Mouse (Mus musculus): ENCODE data around the gene Letm1. TPM values are rescaled to one million over a fixed set of nuclear protein-coding genes. Genes with fewer than 3 reads are reported as not detected.

The Letm1 gene
- 100 to 1,000 TPM in 1 of 2 experiments, 10 to 100 TPM in 1; 95.4 to 101 TPM for total RNA-seq (2021)
- long read RNA-seq, full-length matches to known transcripts: 118 of 146 reads
- long read RNA-seq, partial matches to known transcripts: 9 of 146 reads
- long read RNA-seq, other reads (novel, unspliced or antisense): 19 of 146 reads

DNA sequence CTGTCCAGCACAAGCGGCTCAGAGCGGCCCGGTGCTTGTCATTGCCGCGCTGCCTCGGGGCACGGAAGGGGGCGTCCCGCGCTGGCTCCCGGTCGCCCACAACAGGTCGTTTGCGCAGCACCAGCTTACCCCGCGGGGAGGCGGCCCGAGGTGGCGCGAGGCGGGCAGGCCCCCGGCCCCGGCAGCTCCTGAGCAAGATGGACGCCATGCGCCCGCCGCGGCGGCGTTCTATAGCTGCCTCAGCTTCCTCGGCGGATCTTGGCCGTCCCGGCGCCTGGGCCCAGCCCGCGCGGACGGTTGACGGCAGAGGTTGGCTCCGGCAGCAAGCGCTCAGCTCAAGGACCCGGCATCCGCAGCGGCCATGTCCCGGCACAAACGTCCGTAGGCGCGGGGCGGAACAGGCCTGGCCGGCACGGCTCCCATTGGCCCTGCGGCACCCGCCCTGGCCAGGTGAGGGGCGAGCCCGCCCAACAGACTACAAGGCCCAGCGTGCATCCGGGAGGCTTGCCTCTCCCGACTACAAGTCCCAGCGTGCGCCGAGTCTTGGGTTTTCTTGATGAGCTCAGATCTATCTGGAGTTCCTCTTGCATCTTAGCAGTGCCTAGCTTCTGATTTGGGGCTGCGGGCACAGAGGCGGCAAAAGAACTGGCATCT is at the start of gene Letm1:
Gene Letm1, minus strand, starts transcription at position 473 of the 654 bp plus-strand sequence.
- peak; percentile 96 to 97 for DNase-seq (ENCODE audit: low spot score in 2 of 2)

DNA sequence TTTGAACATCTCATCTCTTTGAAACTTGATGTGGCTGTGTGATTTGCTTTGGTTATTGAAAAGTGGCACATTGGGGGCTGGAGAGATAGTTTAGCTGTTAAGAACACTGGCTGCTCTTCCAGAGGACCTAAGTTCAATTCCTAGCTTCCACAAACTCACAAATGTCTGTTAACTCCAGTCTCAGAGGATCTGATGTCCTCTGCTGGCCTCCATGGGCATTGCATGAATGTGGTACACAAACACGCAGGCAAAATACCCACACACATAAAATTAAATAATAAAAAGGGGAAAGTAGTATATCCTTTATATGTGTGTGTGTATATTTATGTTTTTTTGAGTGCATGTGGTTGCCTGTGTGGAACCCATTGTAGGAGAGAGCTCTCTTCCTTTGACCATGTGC is 48.2 kb upstream of the Letm1 start:
- no peak for DNase-seq (ENCODE audit: low spot score in 2 of 2)

DNA sequence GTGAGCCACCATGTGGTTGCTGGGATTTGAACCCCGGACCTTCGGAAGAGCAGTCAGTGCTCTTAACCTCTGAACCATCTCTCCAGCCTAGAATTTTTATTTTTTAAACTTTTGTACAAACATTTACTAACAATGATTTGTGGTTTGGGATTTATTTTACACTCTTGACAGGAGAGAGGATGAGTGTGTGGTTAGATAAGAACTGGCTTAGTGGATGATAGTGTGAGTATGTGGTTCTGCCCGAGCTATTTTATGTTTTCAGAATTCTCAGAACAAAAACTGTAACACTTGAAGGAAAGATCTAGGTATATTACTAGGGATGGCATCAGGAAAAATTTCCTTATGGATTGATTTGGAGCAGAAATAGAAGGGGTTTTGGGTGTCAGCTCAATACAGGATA is 47.3 kb upstream of the Letm1 start:
- DNase-seq (ENCODE audit: low spot score in 2 of 2): no peak

DNA sequence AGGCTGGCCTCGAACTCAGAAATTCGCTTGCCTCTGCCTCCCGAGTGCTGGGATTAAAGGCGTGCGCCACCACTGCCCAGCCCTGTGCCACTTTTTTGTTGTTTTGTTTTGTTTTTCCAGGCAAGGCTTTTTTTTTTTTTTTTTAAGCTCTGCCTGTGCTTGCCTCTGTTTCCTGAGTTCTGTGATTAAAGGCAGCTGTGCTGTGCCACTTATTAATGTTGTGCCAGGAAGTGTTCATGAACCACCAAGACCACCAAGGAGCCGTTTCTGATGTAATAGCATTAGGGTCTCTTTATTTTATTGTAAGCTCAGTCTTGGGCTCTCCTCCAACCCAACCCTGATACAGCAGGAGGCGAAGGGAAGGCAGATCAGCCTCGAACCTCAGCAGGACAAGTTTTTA is 45.5 kb upstream of the Letm1 start:
- DNase-seq (ENCODE audit: low spot score in 2 of 2): no peak

DNA sequence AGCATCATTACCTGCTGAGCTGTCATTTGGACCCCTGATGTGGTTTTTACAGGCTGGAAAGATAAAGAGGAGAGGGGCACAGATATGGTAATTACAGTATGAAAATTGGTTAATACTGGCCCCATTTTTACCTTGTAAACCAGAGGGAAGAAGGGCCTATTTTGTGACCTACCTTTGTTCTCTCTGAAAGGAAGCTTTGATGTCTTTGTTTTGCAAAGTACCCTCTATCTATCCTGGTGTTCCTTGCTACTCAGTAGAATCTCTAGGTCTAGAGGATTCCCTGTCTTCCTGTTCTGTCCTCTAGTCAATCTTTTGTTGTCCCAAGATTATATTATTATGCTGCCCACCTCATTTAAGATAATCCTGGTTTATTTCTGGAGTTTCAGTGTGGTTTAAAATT is 43.4 kb upstream of the Letm1 start:
- DNase-seq (ENCODE audit: low spot score in 2 of 2): no peak

DNA sequence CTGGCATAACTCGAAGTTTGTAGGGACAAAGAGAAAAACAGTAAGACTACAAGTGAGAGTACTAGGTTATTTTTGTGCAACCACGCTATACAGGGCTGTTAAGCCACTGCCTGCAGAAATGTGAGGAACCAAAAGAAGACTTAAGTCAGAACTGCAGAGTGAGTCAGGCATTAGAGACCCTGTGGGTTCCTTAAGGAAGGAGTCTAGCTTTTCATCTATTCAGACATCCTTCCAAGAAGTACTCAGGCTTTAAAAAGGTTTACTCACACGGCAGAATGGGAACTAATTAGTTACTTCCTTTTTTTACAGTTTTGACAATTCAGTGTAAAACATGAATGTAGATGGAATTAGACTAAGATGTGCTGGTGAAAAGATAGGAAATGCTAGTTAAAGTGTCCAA is 39.8 kb upstream of the Letm1 start:
- no peak for DNase-seq (ENCODE audit: low spot score in 2 of 2)

DNA sequence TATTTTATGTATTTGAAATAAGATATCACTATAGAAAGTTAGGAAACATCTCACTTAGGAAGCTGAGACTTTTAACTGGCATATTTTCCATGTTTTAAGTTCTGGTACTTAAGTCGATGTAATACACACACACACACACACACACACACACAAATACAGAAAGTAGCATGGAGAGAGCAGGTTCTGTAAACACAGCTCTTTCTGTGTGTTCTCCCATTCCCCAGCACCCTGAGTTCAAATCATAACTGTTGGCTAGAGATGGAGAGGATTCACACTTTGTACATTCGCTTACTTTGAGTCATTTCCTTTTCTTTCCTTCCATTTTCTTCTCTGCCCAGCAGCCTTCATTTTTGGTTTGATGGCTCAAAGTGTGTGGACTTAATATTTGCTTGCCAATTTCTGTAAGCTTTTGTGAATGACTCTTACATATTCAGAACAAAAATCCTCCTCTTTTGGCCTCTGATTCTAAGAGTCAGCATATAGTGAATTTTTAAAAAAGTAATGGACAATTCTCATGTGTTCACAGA is 39.3 kb upstream of the Letm1 start:
- no peak for DNase-seq (ENCODE audit: low spot score in 2 of 2)

DNA sequence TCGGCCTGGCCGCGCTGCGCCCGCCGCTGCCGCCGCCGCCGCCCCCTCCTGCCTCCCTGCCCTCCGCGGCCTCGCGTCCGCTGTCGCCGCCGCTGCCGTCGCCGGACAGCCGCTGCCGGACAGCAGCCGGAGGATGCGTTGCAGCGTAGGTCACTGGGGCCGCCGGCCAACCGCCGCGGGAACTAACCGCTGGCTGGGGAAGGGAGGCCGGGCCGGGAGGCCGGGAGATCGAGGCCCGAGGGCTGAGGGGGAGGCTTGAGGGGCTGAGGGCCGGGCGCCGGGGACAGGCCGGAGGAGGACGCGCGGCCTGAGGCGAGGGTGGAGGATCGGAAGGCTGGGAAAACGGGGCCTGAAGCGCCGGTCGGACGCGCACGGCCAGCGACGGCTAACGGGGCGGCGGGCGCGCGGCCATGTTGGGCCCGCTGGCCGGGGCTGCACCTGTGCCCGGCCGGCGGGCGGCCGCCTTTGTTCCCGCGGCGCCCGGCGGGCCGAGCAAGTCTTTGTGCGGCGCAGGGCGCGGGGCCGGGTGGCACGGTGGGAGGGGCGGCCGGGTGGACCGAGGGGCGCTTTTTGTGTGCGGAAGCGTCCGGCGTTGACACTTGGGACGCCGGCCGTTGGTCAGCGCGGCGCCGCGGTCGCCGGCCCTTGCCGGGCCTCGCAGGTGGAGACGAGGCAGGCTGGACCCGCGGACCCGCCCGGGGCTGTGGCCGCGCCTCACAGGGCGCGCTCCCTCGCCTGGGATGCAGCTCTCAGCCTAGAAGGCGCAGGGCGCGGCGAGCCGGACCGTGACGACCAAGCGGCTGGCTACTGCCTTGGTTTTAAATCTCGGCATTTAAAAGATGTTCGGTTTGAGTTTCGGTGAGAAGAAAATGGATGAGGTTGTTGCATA is 38.4 kb upstream of the Letm1 start:
- DNase-seq (ENCODE audit: low spot score in 2 of 2): peak; percentile 13 to 27

DNA sequence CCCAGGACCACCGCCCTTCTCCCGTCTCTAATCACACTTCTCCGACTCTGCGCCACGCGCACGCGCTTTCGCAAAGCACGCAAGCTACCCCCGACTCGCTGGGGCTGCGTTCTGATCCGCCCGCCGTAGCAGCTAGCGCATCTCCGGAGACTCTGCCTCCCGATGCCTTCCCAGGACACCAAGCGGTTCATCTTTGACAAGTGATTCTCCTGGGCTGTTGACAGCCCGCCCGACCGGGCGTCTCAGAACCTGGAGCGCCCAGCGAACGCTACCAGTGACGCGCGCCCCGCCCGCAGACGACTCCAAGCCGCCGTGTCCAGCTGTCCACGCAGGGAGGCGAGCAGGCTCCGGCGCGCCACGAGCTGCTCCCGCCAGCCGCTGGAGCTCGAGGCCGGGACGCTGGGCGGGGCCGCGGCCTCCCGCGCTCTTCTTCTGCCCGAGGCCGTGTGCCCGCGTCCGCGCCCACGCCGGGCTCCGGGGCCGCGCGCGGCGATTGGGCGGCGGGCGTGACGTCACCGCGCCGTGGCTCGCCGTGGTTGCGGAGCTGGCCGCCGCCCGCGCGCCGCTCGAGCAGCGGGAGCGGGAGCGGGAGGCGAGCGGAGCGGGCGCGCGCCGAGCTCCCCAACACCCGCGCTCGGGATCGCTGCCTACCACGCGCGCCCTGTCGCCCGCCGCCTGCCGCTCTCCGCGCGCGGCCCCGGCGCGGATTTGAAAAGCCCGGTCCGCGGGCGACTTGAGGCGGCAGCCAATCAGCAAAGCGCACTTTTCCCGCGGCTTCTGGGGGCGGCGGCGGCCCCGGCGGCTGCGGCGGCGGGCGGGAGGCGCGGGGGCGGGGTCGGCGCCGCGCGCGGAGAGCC is 37.5 kb upstream of the Letm1 start, which contains the start of gene Nsd2:
Gene Nsd2, plus strand, starts transcription at position 850 of the 857 bp plus-strand sequence.
- peak; percentile 90 to 93 for DNase-seq (ENCODE audit: low spot score in 2 of 2)

DNA sequence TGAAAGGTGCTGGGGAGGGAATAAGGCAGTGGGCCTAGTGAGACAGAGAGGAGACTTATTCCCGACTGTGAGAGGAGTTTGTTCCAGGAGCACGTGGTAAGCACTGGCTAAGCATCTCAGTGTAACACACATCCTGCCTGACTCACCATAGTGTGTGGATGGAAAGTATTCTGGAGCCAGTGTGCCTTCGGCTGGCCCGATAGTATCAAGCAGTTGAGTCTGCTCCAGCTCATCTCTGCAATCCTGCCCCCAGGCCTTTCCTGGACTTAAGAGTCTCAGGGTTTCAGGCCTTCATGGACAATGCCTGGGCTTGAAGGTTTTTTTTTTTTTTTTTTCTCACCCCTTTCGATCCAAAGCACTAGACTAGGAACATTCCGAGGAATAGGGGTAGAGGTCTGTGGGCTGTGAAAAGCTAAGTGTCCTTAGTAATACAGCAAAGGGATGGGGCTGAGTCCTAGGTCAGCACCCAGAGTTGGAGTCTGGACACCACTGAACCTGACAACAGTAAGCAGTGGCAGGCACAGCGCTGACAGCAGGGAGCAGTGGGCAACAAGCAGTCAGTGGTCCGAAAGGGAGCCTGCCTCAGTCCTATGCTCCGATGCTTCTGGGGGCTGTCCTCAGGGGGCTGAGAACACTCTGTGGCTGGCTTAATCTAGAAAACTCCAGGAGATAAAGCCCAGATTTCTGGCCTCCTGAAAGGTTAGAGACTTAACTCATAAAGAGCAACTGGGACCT is 36.7 kb upstream of the Letm1 start:
- DNase-seq (ENCODE audit: low spot score in 2 of 2): peak; percentile 18 to 45

DNA sequence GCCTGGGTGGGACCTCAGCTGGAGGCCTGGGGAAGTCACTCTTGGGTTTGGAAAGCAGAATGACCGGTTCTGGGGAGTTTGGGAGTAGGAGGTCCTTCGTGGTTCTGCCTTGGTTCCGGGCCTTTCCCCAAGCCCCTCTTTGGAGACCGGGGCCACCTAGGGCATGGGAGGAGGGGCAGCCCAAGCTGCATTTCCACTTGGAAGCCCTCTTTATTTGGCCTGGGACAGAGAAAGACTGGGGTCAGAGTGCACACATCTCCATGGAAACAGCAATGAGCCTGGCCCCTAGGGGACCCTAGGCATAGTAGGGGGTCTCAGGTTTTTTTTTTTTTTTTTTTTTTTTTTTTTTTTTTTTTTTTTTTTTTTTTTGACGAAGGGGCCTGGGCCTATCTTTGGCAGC is 35.5 kb upstream of the Letm1 start:
- DNase-seq (ENCODE audit: low spot score in 2 of 2): no peak

DNA sequence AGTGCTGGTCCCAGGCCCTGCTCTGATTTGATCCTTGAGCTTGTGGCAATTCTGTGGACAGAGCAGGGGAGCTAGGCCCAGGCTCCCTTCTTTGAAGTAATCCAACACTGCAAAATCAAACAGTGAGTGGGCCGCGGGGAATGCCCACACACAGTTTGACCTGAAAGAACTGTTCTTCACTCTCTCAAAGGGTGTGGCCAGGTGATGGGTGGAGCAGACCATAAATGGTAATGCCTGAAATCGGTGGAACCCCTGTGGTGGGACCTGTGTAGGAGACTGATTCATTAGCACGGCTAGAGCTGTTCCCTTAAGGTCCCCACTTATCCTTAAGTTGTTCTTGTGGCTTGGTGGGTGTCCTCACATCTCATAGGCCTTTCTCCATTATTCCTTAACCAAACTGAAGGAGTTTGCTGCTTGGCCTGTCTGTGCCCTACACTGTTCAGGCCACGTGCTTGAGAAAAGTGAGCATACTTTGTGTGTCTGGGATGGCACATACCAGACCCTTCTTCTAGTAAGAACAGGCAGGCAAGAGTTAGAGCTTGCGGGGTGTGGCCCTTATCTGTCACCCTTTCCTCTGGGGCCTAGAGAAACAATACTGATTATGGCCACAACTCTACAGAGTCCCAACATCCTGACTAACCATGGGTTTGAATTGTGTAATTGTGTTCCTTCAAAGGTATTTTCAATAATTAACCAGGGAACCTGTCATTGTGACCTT is 33.5 kb upstream of the Letm1 start:
- DNase-seq (ENCODE audit: low spot score in 2 of 2): no peak

DNA sequence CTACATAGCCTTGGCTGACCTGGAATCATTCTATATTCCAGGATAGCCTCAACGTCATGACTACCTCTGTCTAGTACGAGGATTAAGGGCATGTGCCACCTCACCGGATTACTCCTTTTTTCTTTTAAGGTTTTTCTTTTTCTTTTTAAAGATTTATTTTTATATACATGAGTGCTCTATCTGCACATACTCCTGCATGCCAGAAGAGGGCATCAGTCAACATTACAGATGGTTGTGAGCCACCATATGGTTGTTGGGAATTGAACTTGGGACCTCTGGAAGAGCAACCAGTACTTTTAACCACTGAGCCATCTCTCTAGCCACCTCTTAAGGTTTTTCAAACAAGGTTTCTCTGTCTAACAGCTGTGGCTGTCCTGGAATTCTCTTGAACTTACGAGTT is 28.9 kb upstream of the Letm1 start:
- no peak for DNase-seq (ENCODE audit: low spot score in 2 of 2)

DNA sequence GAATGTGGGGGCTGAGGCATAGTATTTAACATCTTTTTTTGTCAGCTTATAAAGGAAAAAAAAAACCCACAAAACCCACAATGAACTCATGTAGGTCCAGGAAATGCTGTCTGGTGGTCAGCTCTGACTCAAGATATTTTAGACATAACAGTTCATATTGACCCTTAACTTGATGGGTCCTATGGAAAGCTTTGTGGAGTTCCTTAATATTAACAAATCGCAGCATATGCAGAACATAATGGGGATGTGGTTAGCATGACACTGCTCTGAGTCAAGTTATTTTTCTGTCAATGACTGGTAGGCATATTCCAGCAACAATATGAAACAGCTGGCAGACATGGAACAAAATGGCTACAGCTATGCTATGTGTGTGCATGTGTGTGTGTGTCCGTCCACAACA is 20.7 kb upstream of the Letm1 start:
- no peak for DNase-seq (ENCODE audit: low spot score in 2 of 2)

DNA sequence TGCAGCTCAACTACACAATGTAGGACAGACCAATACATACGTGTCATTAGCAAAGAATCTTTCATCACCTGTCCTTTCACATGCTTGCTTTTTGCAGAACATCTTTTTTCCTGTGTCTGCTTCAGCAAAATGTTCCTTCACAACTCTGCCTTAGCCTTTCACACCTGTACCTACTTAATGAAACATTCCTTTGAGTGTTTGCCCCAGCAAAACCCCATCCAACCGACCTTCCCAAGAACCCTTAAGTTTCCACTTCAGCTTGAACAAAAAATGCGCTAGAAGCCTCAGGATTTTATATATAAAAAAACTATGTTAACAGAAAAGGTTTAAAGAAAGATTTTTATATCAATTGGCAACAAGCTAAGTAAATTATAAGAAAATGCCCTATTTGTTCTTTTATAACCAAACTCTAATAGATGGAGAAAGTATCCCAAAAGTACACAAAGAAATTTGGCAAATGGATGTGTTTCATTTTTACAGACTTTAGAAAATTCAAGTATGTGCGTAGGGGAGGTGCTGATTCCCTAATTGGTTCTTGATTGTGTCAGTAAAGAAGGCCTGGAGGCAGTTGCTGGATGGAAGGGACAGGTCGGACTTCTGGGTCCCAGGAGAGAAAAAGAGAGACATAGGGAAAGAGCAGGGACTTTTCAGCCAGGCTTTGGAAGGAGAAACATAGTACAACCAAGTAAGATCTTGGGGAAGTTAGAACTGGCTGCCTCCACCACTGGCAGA is 9.5 kb upstream of the Letm1 start:
- DNase-seq (ENCODE audit: low spot score in 2 of 2): no peak

DNA sequence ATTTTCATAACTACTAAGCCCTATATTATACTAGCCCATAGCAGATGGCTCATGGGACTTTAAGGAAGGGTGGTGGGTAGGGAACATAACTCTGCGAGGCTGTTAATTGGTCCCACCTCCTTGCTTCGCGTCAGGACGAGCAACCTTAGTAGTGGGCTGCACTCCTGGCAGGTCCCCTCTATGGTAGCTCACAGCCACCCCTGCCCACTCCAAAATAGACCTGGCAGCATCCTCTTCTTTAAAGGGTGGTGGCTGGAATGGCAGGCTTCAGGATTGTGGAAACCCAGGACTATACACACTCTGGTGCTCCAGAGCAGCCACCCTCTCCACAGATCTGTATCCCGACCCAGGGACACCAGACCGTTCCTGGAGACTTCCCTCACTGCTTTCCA is 378 bp upstream of the Letm1 start:
- no peak for DNase-seq (ENCODE audit: low spot score in 2 of 2)

DNA sequence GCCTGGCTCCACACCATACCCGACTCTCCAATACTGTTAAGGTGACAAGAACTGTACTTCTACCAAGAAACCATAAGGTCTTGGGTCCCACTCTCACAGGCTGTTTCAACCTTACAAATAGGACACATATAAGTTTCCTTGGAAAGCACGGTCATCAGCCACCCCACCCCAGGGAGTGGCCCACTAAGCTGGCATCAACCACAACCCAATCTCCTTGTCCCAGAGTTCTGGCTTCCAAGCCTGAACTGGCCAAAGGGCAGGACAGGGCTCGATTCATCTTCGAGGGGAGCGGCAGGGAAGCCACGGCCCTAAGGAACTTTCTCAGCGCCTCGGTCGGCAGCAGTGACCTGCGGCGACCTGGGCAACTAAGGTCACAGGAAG is 663 bp downstream of the Letm1 start:
- no peak for DNase-seq (ENCODE audit: low spot score in 2 of 2)

DNA sequence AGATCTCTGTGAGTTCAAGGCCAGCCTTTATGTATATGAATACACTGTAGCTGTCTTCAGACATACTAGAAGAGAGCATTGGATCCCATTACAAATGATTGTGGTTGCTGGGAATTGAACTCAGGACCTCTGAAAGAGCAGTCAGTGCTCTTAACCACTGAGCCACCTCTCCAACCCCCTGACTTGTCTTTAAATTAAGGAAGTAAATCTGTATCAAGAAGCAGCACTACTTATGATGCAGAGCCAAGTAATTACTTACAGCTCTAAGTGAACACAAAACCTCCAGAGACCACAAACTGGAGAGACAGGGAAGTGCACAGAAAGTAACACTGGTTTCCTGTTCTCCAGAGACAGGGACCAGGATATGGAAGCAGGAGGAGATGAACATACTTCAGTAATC is 5.4 kb downstream of the Letm1 start:
- DNase-seq (ENCODE audit: low spot score in 2 of 2): no peak

DNA sequence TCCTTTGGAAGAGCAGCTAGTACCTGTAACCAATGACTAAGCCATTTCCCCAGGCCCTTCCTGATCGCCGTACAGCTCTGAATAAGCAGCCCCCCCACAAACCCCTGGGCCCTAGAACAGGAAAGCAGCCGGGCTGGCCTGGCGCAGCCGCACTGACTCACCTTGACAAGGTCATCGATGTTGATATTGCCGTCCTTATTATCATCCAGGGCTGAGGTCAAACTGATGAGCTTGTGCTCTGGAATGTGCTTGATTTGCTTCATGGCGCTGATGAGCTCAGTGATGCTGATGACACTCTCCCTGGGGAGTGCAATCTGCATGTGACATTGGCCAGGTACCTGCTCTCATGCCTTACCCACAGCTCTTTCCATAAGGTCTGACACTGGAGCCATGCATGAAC is 39.1 kb downstream of the Letm1 start:
- no peak for DNase-seq (ENCODE audit: low spot score in 2 of 2)
